Mouse (Mus musculus): ENCODE measurements around the gene Cks2. TPM values are rescaled to one million over a fixed set of nuclear protein-coding genes. Genes with fewer than 3 reads are reported as not detected.
"Not testable (repeated sequence)": the region's sequence is repeated elsewhere in the genome, so short reads cannot be mapped to it uniquely, and the experiment has no call there.

Gene Cks2
- polyA plus RNA-seq, 1 experiment from 2014 or later: 247 TPM

GRCm38 (mm10) chr13:51616417-51617044 is 28.5 kb upstream of the Cks2 start:
- no peaks in the 10 kb centered on the region for H3K36me3 ChIP-seq
- no peak; the same call in 1 of the 2 replicates for ATAC-seq (ENCODE audit: insufficient number of reproducible peaks, low FRiP score, low TSS enrichment, low read depth)
- H3K4me3 ChIP-seq: no peak overlapping the region
- WGBS: 14% methylated on average over 12 of the region's 12 CpGs
- H3K4me1 ChIP-seq: peaks cover 17% of the 10 kb centered on the region
- no peaks in the 10 kb centered on the region for H3K27me3 ChIP-seq
- no peak overlapping the region for H3K27ac ChIP-seq
- H3K9ac ChIP-seq: no peak overlapping the region
- H3K9me3 ChIP-seq: no peaks in the 10 kb centered on the region
- H3K4me2 ChIP-seq: no peak overlapping the region

- H3K27ac ChIP-seq: no peak overlapping the region
- H3K36me3 ChIP-seq: no peaks in the 10 kb centered on the region
- no peak overlapping the region for H3K4me2 ChIP-seq
- no peak overlapping the region for H3K4me3 ChIP-seq
- WGBS: 77% methylated on average over 1 of the region's 1 CpGs
- H3K9ac ChIP-seq: no peak overlapping the region
- peaks cover 17% of the 10 kb centered on the region for H3K4me1 ChIP-seq
- ATAC-seq (ENCODE audit: insufficient number of reproducible peaks, low FRiP score, low TSS enrichment, low read depth): no peak
- no peaks in the 10 kb centered on the region for H3K9me3 ChIP-seq
- no peaks in the 10 kb centered on the region for H3K27me3 ChIP-seq
Measured at GRCm38 (mm10) chr13:51617306-51617705, 27.7 kb upstream of the Cks2 start.

- WGBS: 23% methylated on average over 6 of the region's 6 CpGs
- no peak overlapping the region for H3K9ac ChIP-seq
Measured at GRCm38 (mm10) chr13:51617861-51618260, 27.2 kb upstream of the Cks2 start.

GRCm38 (mm10) chr13:51618602-51619001 is 26.4 kb upstream of the Cks2 start:
- H3K27me3 ChIP-seq: no peaks in the 10 kb centered on the region
- no peak for ATAC-seq (ENCODE audit: insufficient number of reproducible peaks, low FRiP score, low TSS enrichment, low read depth)
- no peak overlapping the region for H3K9ac ChIP-seq
- no peak overlapping the region for H3K27ac ChIP-seq
- WGBS: 23% methylated on average over 9 of the region's 9 CpGs
- no peak overlapping the region for H3K4me2 ChIP-seq
- H3K4me1 ChIP-seq: peaks cover 17% of the 10 kb centered on the region
- H3K4me3 ChIP-seq: no peak overlapping the region
- H3K36me3 ChIP-seq: no peaks in the 10 kb centered on the region
- H3K9me3 ChIP-seq: no peaks in the 10 kb centered on the region

More at GRCm38 (mm10) chr13:51617861-51618260, 27.2 kb upstream of the Cks2 start:
- Histone ChIP-seq H3K9me3 (no peaks in the 10 kb centered on the region), H3K27me3 (no peaks in the 10 kb centered on the region), H3K4me1 (peaks cover 17% of the 10 kb centered on the region), H3K4me3 (no peak overlapping the region), H3K36me3 (no peaks in the 10 kb centered on the region), H3K27ac (no peak overlapping the region), H3K4me2 (no peak overlapping the region)
- no peak for ATAC-seq (ENCODE audit: insufficient number of reproducible peaks, low FRiP score, low TSS enrichment, low read depth)

- WGBS: 82% methylated on average over 5 of the region's 5 CpGs
Measured at GRCm38 (mm10) chr13:51622626-51623025, 22.4 kb upstream of the Cks2 start.

GRCm38 (mm10) chr13:51623678-51624077 is 21.4 kb upstream of the Cks2 start:
- Histone ChIP-seq H3K9ac (no peak overlapping the region), H3K27ac (no peak overlapping the region), H3K4me2 (no peak overlapping the region), H3K4me3 (no peak overlapping the region), H3K27me3 (no peaks in the 10 kb centered on the region), H3K4me1 (no peaks in the 10 kb centered on the region), H3K36me3 (no peaks in the 10 kb centered on the region), H3K9me3 (no peaks in the 10 kb centered on the region)
- WGBS: 86% methylated on average over 2 of the region's 2 CpGs
- no peak for ATAC-seq (ENCODE audit: insufficient number of reproducible peaks, low FRiP score, low TSS enrichment, low read depth)

More at GRCm38 (mm10) chr13:51622626-51623025, 22.4 kb upstream of the Cks2 start:
- H3K4me2 ChIP-seq: no peak overlapping the region
- H3K27ac ChIP-seq: no peak overlapping the region
- H3K9me3 ChIP-seq: no peaks in the 10 kb centered on the region
- no peaks in the 10 kb centered on the region for H3K27me3 ChIP-seq
- H3K36me3 ChIP-seq: no peaks in the 10 kb centered on the region
- H3K9ac ChIP-seq: no peak overlapping the region
- ATAC-seq (ENCODE audit: insufficient number of reproducible peaks, low FRiP score, low TSS enrichment, low read depth): no peak
- no peak overlapping the region for H3K4me3 ChIP-seq
- no peaks in the 10 kb centered on the region for H3K4me1 ChIP-seq

- Histone ChIP-seq H3K4me1 (no peaks in the 10 kb centered on the region), H3K27ac (no peak overlapping the region), H3K9me3 (no peaks in the 10 kb centered on the region), H3K4me2 (no peak overlapping the region), H3K9ac (no peak overlapping the region), H3K4me3 (no peak overlapping the region), H3K36me3 (no peaks in the 10 kb centered on the region), H3K27me3 (no peaks in the 10 kb centered on the region)
- no peak for ATAC-seq (ENCODE audit: insufficient number of reproducible peaks, low FRiP score, low TSS enrichment, low read depth)
- WGBS: 59% methylated on average over 6 of the region's 6 CpGs
Measured at GRCm38 (mm10) chr13:51628273-51628848, 16.7 kb upstream of the Cks2 start.

GRCm38 (mm10) chr13:51631354-51631992 is 13.6 kb upstream of the Cks2 start:
- no peak for ATAC-seq (ENCODE audit: insufficient number of reproducible peaks, low FRiP score, low TSS enrichment, low read depth)
- no peak overlapping the region for H3K4me2 ChIP-seq
- no peaks in the 10 kb centered on the region for H3K36me3 ChIP-seq
- H3K27me3 ChIP-seq: no peaks in the 10 kb centered on the region
- no peaks in the 10 kb centered on the region for H3K9me3 ChIP-seq
- H3K9ac ChIP-seq: no peak overlapping the region
- no peaks in the 10 kb centered on the region for H3K4me1 ChIP-seq
- no peak overlapping the region for H3K4me3 ChIP-seq
- H3K27ac ChIP-seq: no peak overlapping the region
- 76% methylated on average over 15 of the region's 15 CpGs for whole genome bisulfite sequencing

- H3K9ac ChIP-seq: no peak overlapping the region
- no peaks in the 10 kb centered on the region for H3K36me3 ChIP-seq
- no peak overlapping the region for H3K4me2 ChIP-seq
- no peaks in the 10 kb centered on the region for H3K27me3 ChIP-seq
- no peak overlapping the region; the same call in 1 of the 2 replicates for H3K27ac ChIP-seq
- no peaks in the 10 kb centered on the region for H3K9me3 ChIP-seq
- WGBS: 66% methylated on average over 5 of the region's 5 CpGs
- H3K4me1 ChIP-seq: no peaks in the 10 kb centered on the region
- H3K4me3 ChIP-seq: no peak overlapping the region
- ATAC-seq (ENCODE audit: insufficient number of reproducible peaks, low FRiP score, low TSS enrichment, low read depth): peak; percentile 76; the same call in 1 of the 2 replicates
Measured at GRCm38 (mm10) chr13:51632560-51633218, 12.3 kb upstream of the Cks2 start.

- not testable (repeated sequence) for H3K27ac ChIP-seq; H3K4me1 ChIP-seq; H3K4me3 ChIP-seq; H3K36me3 ChIP-seq; H3K9me3 ChIP-seq; ATAC-seq (ENCODE audit: insufficient number of reproducible peaks, low FRiP score, low TSS enrichment, low read depth); H3K4me2 ChIP-seq; H3K9ac ChIP-seq; H3K27me3 ChIP-seq
- 86% methylated on average over 6 of the region's 9 CpGs for WGBS
Measured at GRCm38 (mm10) chr13:51635384-51635783, 9.6 kb upstream of the Cks2 start.

- Histone ChIP-seq H3K4me3 (no peak overlapping the region), H3K27me3 (no peaks in the 10 kb centered on the region), H3K27ac (no peak overlapping the region), H3K4me2 (no peak overlapping the region), H3K9me3 (no peaks in the 10 kb centered on the region), H3K36me3 (no peaks in the 10 kb centered on the region), H3K4me1 (no peaks in the 10 kb centered on the region), H3K9ac (no peak overlapping the region)
- 85% methylated on average over 4 of the region's 4 CpGs for WGBS
- no peak for ATAC-seq (ENCODE audit: insufficient number of reproducible peaks, low FRiP score, low TSS enrichment, low read depth)
Measured at GRCm38 (mm10) chr13:51638958-51639357, 6.1 kb upstream of the Cks2 start.

GRCm38 (mm10) chr13:51641424-51641823 is 3.6 kb upstream of the Cks2 start:
- Histone ChIP-seq H3K9me3 (no peaks in the 10 kb centered on the region), H3K27me3 (no peaks in the 10 kb centered on the region), H3K4me1 (0 out of 2 replicates have a peak, but pooled peaks cover 3% of the 10 kb centered on the region), H3K9ac (no peak overlapping the region), H3K27ac (no peak overlapping the region), H3K4me2 (no peak overlapping the region), H3K4me3 (no peak overlapping the region), H3K36me3 (no peaks in the 10 kb centered on the region)
- WGBS: 77% methylated on average over 3 of the region's 3 CpGs
- ATAC-seq (ENCODE audit: insufficient number of reproducible peaks, low FRiP score, low TSS enrichment, low read depth): no peak

All from limb, embryonic 15.5 days (tissue).